Mouse (Mus musculus) gonadal fat pad, adult 2 months (tissue): Measurements from ENCODE around the gene Rab33b. TPM values are rescaled to one million over a fixed set of nuclear protein-coding genes. Genes with fewer than 3 reads are reported as not detected.

ENCODE experiments used
- DNase-seq: peaks from one replicate; pipeline ENCODE4 v3.0.0-alpha.2; 2012; ENCODE audit warnings: low read depth
- polyA plus RNA-seq: library from polyadenylated mRNA; depleted of rRNA; stranded (reverse); fragments of >200 nt; gene quantifications from 2 replicates; pipeline ENCODE4 v1.2.3, GENCODE M21; 2012; rRNA removed

Rab33b gene
- polyA plus RNA-seq, 1 experiment: 8.8 TPM

DNA sequence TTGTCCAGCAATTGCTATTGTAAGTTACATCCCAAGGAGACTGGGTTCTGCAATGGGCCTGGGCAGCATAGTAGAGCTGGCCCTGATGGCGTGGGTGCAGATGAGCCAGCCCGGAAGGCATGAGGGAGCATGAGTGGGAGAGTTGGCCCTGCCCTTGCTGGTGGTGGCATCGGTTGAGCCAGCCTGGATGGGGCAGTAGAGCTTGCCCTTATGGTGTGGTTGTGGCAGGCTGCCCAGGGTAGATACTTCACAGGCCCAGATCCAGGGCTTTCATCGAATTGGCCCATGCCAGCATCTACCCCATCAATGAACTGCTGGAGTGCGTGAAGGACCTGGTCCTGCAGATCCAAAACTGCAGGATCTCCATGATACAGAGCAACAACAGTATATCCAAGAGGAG lies 28.3 kb downstream of the Rab33b start:
- DNase-seq: peak; percentile 38

DNA sequence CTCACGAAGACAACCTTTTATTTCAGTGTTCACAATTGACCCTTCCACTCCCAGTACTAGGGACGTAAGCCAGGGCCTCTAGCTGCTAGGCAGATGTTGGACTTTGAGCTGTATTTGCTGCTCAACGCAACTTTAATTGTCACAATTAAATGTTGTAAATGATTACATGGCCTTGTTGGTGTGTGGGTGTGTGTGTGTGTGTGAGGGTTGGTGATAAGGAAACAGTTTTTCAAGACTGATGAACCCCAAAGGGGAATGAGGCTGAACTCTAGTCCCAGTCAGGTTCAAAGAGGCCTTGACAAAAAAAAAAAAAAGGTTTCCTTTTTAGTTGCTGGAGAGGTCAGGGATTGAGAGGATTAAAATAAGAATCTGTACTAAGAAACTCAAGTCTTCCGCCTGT lies 33.7 kb downstream of the Rab33b start:
- DNase-seq: no peak

DNA sequence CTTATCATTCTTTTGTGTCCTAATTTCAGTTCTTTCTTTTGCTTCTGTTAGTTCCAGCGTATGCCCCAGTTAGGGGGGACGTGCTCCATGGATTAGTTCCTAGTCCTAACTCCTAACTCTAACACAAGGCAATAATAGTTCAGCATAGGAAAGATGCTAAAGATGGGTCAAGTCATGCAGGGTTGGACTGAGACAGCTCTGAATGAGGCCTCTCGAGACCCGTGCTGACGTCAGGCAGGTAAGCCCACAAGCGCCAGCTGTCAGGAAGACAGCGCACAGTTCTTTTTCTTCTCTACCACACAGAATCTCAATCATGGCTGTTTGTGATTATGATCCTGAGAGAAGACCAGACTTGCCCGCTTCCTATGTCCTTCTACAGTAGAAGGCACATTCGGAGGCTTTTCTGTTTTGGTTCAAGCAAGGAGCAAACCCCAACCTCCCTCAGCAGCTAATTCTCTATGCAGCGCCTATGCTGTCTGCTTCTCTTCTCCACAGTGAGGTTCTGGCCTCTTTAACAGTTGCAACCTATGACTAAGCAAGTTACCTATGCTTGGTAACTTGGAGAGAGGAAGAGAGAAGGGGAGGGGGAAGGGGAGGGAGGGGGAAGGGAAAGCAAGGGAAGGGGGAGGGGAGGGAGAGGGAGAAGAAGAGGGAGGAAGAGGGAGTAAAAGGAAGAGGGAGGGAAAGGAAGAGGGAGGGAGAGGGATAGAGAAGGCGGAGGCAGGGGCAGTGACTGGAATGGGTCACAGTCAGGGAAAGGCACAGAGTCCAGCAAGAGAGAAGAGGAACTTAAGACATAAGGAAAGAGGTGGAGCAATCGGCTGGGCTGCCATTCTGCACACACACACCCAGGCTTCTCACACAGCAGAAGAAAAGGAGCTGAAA lies 34.4 kb downstream of the Rab33b start:
- no peak for DNase-seq

DNA sequence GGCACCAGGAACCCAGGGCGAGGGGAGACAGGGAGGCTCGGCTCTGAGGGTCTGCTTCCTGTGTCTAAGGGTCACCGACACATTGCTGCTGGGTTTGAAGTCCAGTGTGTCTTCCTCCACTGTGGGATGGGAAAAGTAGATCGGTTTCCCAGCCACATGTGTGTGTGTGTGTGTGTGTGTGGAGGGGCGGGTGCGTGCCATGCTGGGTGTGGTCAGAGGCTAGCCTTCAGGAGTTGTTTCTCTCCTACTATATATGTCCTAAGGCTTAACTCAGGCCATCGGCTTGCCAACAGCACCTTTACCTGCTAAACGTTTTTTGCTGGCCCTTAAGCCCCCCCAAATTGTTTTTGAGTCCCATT lies 35.0 kb downstream of the Rab33b start:
- DNase-seq: no peak

DNA sequence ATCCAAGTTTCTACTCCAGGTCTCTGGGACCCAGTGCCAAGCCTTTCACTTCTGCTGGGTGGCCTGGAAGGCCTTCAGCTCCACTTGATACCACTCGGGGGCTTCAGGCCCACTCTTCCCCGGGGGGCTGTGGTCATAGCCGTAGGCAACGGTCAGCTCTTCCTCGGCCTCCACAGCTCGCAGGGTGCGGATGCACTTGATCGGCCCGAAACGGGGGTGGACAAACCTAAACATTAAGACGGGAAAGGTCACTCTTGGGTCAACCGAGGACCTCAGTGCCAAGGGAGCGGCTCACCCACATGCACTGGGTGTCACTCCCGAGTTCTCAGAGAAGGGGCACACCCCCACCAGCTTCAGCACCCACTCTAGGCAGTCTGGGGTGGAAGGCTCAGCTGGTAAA lies 37.5 kb downstream of the Rab33b start:
- no peak for DNase-seq

DNA sequence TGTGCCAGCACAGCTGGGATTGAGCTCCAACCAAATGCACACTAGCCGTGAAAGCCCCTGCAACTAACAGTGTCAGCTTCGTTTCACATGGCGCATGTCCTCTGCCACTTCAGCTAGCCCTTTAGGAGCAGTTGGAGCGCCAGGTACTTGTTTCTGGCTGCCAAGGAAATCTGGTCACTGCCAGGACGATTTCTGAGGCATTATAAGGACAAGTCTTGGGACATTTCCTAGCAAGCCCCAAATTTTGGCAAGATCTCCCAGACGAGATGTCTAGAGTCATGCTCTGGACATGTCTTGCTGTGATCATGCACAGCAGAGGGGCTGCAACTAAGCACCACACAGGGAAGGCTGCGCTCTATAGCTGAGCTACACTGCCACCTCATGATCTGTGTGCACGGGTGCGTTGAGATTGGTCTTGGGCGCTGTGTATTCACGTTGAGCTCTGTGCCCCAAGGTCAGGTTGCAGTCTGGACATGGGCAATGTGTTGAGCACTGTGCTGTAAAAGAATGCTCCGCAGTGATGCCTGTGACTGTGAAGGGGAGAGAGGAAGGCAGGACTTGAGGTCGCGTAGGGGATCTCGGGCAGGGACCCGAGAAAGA lies 41.6 kb downstream of the Rab33b start:
- DNase-seq: no peak

DNA sequence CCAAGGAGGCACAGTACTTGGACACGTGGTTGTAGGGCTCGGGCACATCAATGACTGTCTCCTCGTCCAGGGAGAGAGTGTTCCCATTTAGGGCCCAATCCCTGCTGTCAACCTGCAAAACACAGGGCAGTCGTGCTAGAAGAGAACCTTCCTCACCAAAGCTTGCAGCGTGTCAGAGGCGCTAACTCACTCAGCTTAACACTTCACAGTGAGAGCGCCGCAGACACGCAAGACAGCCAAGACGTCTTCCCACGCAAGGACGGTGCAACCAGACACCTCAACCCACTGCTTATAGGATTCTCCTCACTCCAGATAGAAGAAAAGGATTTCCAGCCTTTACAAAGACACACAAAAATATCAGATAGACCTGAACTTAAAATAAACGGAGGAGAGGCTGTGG lies 43.2 kb downstream of the Rab33b start:
- DNase-seq: no peak

DNA sequence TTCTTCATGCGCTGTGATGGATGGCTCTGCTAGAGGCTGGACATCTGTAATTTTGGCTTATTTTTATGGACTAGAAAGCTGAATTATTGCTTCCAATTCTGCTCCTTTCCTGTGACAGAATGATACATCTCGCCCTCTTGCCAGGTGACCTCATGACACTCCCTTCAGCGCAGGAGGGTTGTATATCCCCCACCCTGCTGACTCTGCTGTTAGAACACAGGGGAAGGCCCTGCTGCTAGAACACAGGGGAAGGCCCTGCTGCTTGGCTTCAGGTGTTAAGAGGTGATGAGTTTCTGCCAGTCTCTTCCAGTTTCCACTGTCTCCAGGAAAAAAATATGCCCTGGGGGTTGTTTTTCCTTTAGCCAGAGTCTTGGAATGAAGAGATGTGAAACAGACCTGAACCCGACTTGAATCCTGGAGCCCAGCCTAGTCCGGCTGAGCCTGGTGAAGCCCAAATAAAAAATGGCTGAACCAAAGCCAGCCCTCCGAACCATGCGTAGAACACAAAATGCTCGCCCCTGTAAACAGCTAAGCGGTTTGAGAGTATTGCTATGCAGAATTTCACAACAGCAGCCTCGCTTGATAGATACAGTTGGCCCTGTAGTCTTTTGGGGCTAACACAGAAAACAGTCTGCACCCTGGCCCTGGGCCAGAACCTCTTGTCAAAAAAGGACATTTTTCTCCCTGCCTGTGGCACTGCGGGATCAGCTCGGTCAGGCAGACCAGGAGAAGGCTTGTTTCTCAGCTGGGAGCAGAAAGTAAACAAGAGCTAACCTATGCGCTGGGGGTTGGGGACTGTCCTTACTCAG lies 48.0 kb downstream of the Rab33b start:
- no peak for DNase-seq

DNA sequence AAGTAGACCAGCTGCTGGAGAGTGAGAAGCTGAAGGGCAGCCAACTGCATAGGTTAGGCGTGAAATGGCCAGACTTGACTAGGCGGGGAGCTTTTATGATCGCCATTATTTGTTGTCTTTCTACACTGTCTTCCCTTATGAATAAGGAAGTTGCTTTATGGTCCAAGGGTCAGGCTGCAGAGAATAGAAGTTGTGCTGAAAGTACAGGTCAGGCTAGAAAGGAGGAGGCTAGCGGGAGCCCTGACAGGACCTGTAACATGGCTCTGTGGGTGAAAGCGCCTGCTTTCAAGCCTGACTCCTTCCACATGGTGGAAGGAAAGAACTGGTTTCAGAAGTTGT lies 48.5 kb downstream of the Rab33b start:
- DNase-seq: no peak

DNA sequence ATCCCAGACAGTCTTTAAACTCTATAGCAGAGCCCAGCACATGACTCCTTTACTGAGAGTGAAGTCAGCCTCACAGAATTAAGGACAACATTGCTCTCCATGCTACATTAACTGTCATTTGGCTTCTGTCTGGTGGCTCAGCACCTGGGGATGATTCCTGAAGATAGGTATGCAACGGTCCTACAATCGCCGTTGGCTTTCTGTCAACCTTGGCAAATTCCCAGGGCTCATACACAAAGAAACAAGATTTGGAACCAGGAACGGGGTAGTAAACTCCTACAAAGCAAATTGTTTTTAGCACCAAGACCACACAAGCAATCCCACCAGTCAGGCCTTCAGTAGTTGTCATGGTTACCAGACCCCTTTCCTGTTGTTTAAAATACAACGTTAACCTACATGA lies 49.9 kb downstream of the Rab33b start:
- DNase-seq: no peak

DNA sequence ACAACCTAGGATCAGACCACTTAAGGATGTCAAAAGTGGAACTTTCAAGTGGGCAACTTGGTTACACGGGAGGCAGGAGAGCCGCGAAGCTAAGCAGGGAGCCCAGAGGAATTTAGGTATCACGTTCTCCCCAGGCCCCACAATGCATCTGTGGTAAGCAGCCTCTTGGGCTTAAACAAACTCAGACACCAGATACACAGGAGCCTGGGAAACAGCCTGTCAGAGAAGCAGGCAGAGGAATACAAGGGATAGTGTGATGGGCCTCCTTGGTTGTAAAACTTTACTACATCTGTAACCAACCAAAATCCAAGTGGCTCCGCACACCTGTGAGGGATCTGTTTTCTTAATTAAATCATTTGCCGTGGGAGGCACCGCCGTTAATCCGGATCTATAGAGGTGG lies 50.3 kb downstream of the Rab33b start:
- no peak for DNase-seq

DNA sequence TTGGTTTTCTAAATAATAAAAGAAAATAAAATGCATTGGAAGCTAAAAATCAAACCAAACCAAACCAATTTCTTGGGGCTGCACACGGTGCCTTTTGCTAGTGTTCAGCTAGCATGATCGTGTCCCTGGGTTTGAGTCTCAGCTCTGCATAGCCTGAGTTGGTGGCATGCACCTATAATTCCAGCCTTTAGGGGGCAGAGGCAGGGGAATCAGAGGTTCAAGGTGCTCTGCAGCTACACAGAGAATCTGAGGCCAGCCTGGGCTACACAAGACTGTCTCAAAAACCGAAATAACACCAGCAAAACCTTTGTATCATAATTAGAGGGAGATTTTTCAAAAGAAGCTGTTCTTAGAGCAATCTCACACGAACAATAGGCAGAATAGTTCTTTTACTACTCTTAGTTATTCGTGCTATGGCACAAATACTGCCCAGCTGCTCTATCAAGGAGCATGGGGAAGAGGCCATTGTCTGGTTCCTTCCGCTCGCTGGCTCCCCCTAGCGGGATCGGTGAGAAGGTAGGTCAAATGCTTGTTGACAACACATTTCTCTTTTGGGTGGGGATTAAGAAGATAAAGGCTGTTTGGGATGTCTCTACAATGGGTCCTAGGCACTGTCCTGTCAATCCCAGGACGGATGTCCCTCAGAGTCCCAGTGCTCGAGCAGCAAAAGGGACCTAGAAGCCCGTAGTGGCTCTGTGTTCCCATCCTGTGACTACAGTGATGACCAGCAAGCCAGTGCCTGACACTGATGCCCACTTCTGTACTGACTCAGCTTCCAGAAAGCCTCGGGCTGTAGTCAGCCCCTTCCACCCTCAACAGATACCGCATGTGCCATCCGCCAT lies 56.1 kb downstream of the Rab33b start:
- DNase-seq: no peak

DNA sequence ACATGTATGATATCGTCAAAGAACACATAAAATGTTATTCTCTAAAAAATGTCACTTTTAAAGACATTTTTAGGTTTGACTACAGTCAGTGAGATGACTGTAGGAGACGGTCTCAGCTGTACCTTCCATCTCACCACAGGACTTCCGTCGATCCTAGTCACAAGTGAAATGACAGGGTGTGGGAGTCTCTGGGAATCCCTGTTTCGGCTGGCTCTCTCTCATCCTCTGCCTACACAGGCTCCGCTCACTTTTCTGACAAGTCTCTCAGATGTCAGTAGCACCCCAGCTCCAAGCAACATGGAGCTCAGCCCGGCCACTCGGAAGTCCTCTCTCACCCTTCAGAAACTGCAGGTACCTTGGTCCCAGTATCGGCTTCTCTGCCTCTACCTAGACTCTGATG lies 56.9 kb downstream of the Rab33b start:
- no peak for DNase-seq

DNA sequence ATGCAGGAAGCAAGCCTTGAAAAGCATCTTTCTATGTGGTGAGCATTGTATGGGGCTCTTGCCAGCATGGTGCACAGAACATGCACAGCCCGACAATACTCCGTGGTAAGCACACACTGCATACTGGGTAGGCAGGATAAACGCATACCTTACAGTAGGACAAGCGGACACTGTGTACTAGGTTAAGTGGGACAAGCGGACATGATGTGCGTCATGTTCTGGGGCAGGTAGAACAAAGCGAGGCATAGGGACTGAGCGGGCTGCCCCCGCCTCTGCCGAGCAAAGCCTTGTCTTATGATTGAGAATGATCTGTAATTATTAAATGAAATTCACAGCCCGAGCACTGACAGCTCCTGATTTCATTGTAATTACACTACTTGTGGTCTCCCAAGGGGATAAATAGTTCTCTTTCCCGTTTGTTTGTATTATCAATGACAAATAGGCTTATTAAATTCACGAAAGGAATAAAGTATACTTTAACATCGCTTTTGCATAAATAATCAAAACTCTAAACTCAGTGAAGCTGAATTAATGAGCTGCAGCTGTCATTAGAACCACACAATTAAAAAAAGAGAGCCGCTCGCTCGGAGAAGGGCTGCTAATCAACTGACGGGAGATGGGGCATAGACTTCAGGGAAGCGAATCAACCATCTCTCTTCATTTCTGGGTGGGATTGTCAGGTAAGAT lies 60.9 kb downstream of the Rab33b start:
- DNase-seq: no peak

Other genes starting within 250 kb of the Rab33b start
- 32.7 and 36.7 TPM in 2 replicates for gene Elf2, start 143.3 kb upstream of the Rab33b start, polyA plus RNA-seq
- 0.96 and 2.9 TPM in 2 replicates for gene Mgarp, start 87.2 kb upstream of the Rab33b start, polyA plus RNA-seq
- 75.2 and 75.9 TPM in 2 replicates for gene Ndufc1, start 74.9 kb upstream of the Rab33b start, polyA plus RNA-seq
- gene Naa15, start 68.8 kb upstream of the Rab33b start, polyA plus RNA-seq: 4.1 and 4.5 TPM in 2 replicates
- gene Setd7, start 77.0 kb downstream of the Rab33b start, polyA plus RNA-seq: 19.1 and 25.7 TPM in 2 replicates
- gene Mgst2, start 176.4 kb downstream of the Rab33b start, polyA plus RNA-seq: 1.6 and 2.0 TPM in 2 replicates